Mouse (Mus musculus): ENCODE results near the gene Tmem117. TPM values are rescaled to one million over a fixed set of nuclear protein-coding genes. Genes with fewer than 3 reads are reported as not detected.
A peak's percentile ranks its signal among the peaks of the same experiment; 100 is the strongest.

Gene Tmem117
- total and polyA plus RNA-seq, 3 experiments: 3.0 to 12.6 (median 12.5) TPM

DNA sequence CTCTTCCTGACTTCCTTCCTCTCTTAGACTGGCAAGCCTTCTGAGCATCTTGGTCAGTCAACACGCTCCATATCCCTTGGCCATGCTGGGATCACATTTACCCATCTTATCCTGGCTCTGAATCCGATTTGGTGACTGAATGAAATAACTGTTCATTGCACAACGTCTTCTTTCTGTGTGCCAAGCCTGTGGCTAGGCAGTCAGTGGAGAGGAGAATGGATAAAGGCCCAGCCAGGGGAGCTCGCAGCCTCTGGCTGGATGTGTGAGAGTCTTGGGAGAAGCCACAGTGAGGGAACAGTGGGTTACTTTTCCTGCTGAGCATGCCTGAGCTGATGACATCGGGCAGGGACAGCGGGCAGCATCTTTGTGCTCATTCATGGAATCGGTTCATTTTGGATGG is 55.2 kb downstream of the Tmem117 start:
- H3K4me3 ChIP-seq: no peak overlapping the region
- no peak for DNase-seq
- no peaks in the 10 kb centered on the region for H3K27me3 ChIP-seq (ENCODE audit: control insufficient read depth, insufficient read depth, low read length)
- WGBS: 71% methylated on average over 7 of the region's 7 CpGs
- H3K9ac ChIP-seq (ENCODE audit: low read depth, low read length): no peak overlapping the region
- no peak overlapping the region for H3K27ac ChIP-seq
- no peaks in the 10 kb centered on the region for H3K79me2 ChIP-seq (replicated peaks; ENCODE audit: control insufficient read depth, insufficient read depth, low read length)
- no peak for TF ChIP-seq EP300 (IDR thresholded peaks at IDR 0.05; ENCODE audit: insufficient read depth, low read depth, low read length)
- TF ChIP-seq CTCF (IDR thresholded peaks at IDR 0.05): no peak
- no peak for TF ChIP-seq POLR2A (IDR thresholded peaks at IDR 0.05; ENCODE audit: insufficient read depth, low read depth, low read length)
- intact Hi-C loops (cut with DNase I): no loop called here
- H3K36me3 ChIP-seq (ENCODE audit: control insufficient read depth, insufficient read depth, low read length): no peaks in the 10 kb centered on the region
- H3K4me1 ChIP-seq (ENCODE audit: control insufficient read depth, insufficient read depth, low read length): no peaks in the 10 kb centered on the region

DNA sequence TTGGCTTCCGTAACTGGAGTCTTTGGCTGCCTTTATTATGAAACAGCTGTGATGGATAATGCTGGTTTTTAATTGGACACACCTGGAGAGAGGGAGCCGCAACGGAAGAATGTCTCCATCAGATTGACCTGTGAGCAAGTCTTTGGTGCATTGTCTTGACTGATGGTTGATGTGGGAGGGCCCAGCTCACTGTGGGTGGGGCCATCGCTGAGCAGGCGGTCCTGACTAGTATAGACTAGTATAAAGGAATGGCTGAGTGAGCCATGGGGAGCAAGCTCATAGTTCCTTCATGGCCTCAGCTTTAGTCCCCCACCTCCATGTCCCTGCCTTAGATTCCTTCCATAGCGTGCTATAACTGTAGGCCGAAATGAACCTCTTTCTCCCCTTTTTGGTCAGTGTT is 58.1 kb downstream of the Tmem117 start:
- WGBS: 90% methylated on average over 7 of the region's 7 CpGs
- no peak overlapping the region for H3K9ac ChIP-seq (ENCODE audit: low read depth, low read length)
- intact Hi-C loops (cut with DNase I): no loop called here

DNA sequence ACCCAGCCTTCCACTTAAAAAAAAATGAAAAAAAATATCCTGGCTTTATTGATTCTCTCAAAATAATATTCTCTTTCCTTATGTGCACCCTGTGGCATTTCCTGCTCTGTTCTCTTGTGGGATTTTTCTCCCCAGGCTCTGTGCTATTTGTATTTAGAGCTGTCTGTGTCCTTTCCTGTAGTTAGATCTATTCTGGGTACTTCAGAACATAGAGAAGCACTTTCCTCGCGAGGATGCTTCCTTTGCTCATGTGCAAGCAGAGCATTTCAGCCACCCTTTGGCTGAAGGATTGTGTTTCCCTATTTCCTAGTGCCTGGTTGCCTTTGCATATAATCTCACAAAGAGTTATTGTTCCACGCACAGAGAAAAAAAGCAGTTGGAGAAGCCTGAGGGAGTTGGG is 58.6 kb downstream of the Tmem117 start:
- 41% methylated on average over 3 of the region's 3 CpGs for WGBS
- Histone ChIP-seq H3K36me3 (ENCODE audit: control insufficient read depth, insufficient read depth, low read length) (no peaks in the 10 kb centered on the region), H3K4me3 (no peak overlapping the region), H3K27ac (no peak overlapping the region), H3K27me3 (ENCODE audit: control insufficient read depth, insufficient read depth, low read length) (no peaks in the 10 kb centered on the region), H3K9ac (ENCODE audit: low read depth, low read length) (no peak overlapping the region), H3K4me1 (ENCODE audit: control insufficient read depth, insufficient read depth, low read length) (no peaks in the 10 kb centered on the region), H3K79me2 (replicated peaks; ENCODE audit: control insufficient read depth, insufficient read depth, low read length) (no peaks in the 10 kb centered on the region)
- no peak for TF ChIP-seq POLR2A (IDR thresholded peaks at IDR 0.05; ENCODE audit: insufficient read depth, low read depth, low read length)
- TF ChIP-seq CTCF (IDR thresholded peaks at IDR 0.05): no peak
- no peak for TF ChIP-seq EP300 (IDR thresholded peaks at IDR 0.05; ENCODE audit: insufficient read depth, low read depth, low read length)
- DNase-seq: no peak
- intact Hi-C loops (cut with DNase I): no loop called here

More for the DNA sequence above, 58.1 kb downstream of the Tmem117 start:
- no peak overlapping the region for H3K27ac ChIP-seq
- no peaks in the 10 kb centered on the region for H3K36me3 ChIP-seq (ENCODE audit: control insufficient read depth, insufficient read depth, low read length)
- DNase-seq: no peak
- H3K4me3 ChIP-seq: no peak overlapping the region
- H3K79me2 ChIP-seq (replicated peaks; ENCODE audit: control insufficient read depth, insufficient read depth, low read length): no peaks in the 10 kb centered on the region
- no peaks in the 10 kb centered on the region for H3K27me3 ChIP-seq (ENCODE audit: control insufficient read depth, insufficient read depth, low read length)
- no peaks in the 10 kb centered on the region for H3K4me1 ChIP-seq (ENCODE audit: control insufficient read depth, insufficient read depth, low read length)
- TF ChIP-seq EP300 (IDR thresholded peaks at IDR 0.05; ENCODE audit: insufficient read depth, low read depth, low read length): no peak

DNA sequence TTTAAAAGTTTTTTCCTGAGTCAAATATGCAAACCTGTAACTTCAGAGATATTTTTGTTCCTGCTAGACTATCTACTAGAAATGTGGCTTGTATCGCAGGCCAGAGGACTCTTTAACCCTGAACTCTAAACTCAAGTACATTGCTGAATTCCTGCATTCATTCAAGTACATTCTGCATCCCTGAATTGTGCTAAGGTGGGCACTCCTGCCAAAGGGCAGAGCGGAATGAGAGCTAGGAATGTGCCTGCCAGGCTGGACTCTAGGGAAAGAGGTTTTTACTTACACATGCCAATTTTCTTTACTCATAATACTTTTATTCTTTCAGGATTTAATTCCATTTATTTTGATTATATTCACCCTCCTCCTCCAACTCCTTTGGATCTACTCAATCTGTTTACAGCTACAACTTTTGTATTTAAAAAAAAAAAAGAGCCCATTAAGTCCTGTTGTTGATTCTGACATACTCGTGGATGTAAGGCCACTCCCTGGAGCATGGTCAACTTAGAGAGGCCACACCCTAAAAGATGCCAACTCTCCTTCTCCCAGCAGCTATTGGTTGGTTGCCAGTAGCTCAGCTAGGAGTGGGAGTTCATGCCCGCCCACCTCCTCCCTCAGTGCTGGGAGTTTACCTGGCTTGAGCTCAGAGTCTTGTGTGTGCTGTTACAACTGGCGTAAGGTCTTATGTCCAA is 60.3 kb downstream of the Tmem117 start:
- H3K4me1 ChIP-seq (ENCODE audit: control insufficient read depth, insufficient read depth, low read length): no peaks in the 10 kb centered on the region
- H3K27ac ChIP-seq: no peak overlapping the region
- WGBS: 71% methylated on average over 5 of the region's 5 CpGs
- no peaks in the 10 kb centered on the region for H3K27me3 ChIP-seq (ENCODE audit: control insufficient read depth, insufficient read depth, low read length)
- H3K9ac ChIP-seq (ENCODE audit: low read depth, low read length): no peak overlapping the region
- intact Hi-C loops (cut with DNase I): no loop called here
- no peak for DNase-seq
- no peak overlapping the region for H3K4me3 ChIP-seq
- no peaks in the 10 kb centered on the region for H3K79me2 ChIP-seq (replicated peaks; ENCODE audit: control insufficient read depth, insufficient read depth, low read length)
- no peak for TF ChIP-seq EP300 (IDR thresholded peaks at IDR 0.05; ENCODE audit: insufficient read depth, low read depth, low read length)
- no peak for TF ChIP-seq CTCF (IDR thresholded peaks at IDR 0.05)
- no peak for TF ChIP-seq POLR2A (IDR thresholded peaks at IDR 0.05; ENCODE audit: insufficient read depth, low read depth, low read length)
- no peaks in the 10 kb centered on the region for H3K36me3 ChIP-seq (ENCODE audit: control insufficient read depth, insufficient read depth, low read length)

DNA sequence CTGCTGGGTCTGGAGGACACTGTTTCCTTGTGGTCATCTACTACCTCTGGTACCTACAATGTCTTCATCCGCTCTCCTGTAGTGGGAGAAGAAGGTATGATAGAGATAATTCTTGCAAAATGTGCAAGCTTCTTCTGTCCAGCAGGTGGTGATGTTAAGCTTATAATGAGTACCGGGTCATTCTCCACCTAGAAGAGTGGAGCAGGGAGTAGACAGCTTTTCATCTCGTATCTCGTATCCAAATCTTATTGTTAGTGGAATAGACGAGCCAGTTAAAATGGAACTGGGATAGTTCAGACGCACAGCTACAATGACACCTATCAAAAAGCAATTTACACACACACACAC is 60.8 kb downstream of the Tmem117 start:
- WGBS: 64% methylated on average over 6 of the region's 6 CpGs
- Histone ChIP-seq H3K36me3 (ENCODE audit: control insufficient read depth, insufficient read depth, low read length) (no peaks in the 10 kb centered on the region), H3K4me1 (ENCODE audit: control insufficient read depth, insufficient read depth, low read length) (no peaks in the 10 kb centered on the region), H3K27ac (no peak overlapping the region), H3K9ac (ENCODE audit: low read depth, low read length) (no peak overlapping the region), H3K79me2 (replicated peaks; ENCODE audit: control insufficient read depth, insufficient read depth, low read length) (no peaks in the 10 kb centered on the region), H3K27me3 (ENCODE audit: control insufficient read depth, insufficient read depth, low read length) (no peaks in the 10 kb centered on the region), H3K4me3 (no peak overlapping the region)
- intact Hi-C loops (cut with DNase I): no loop called here
- peak; percentile 17; the same call in 1 of the 2 replicates for TF ChIP-seq CTCF (IDR thresholded peaks at IDR 0.05)
- TF ChIP-seq POLR2A (IDR thresholded peaks at IDR 0.05; ENCODE audit: insufficient read depth, low read depth, low read length): no peak
- DNase-seq: no peak

DNA sequence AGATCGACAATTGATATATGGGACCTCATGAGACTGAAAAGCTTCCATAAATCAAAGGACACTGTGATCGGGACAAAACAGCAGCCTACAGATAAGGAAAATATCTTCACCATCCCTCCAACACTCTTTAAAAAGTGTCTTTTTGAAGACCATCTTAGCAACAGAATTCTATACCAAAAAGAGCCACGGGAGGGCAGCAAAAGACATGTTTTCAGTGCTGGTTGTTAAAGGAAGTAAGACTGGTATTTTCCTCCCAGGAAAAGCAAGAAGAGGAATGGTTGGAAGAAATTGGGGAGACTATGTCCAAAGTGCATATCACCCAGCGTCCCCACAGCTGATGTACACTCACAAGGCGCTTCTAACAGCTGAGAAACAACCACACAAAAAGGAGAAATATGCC is 93.7 kb downstream of the Tmem117 start:
- DNase-seq: peak in 1 of 2 experiments; percentile 23
- no peak overlapping the region for H3K9ac ChIP-seq (ENCODE audit: low read depth, low read length)
- TF ChIP-seq EP300 (IDR thresholded peaks at IDR 0.05; ENCODE audit: insufficient read depth, low read depth, low read length) (no peak), POLR2A (IDR thresholded peaks at IDR 0.05; ENCODE audit: insufficient read depth, low read depth, low read length) (no peak), CTCF (IDR thresholded peaks at IDR 0.05) (peak; percentile 73)

More for the DNA sequence above, 93.7 kb downstream of the Tmem117 start:
- Histone ChIP-seq H3K27me3 (ENCODE audit: control insufficient read depth, insufficient read depth, low read length) (no peaks in the 10 kb centered on the region), H3K79me2 (replicated peaks; ENCODE audit: control insufficient read depth, insufficient read depth, low read length) (no peaks in the 10 kb centered on the region), H3K27ac (no peak overlapping the region), H3K4me3 (no peak overlapping the region), H3K36me3 (ENCODE audit: control insufficient read depth, insufficient read depth, low read length) (no peaks in the 10 kb centered on the region), H3K4me1 (ENCODE audit: control insufficient read depth, insufficient read depth, low read length) (no peaks in the 10 kb centered on the region)
- 22% methylated on average over 5 of the region's 5 CpGs for WGBS
- intact Hi-C loops (cut with DNase I): loop anchor here (2.0 kb wide), 1 partner anchor 852 kb away; no protein-coding TSS in a partner anchor

Data from heart, adult 2 months (tissue).